Mouse (Mus musculus): ENCODE results near the gene Rap1gap2.

DNA sequence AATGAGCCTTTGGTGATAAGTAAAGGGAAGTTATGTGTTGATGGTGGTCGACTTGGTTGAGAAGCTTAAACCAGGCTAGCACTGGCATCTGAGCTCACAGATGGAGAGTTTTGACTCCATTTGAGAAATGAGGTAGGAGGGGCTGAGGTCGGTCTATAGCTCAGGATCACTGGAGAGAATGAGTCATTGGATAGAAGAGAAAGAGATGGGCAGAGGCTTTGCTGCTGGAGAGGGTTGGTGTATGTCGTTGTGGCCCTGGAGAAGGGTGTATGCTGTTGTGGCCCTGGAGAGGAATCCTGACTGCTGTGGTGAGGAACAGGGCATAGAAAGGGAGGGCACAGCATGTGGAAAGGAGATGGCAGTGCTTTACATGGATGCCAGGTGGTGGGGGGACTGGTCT is 45.2 kb upstream of the Rap1gap2 start:
- TF ChIP-seq CTCF (IDR thresholded peaks at IDR 0.05; ENCODE audit: low read depth) = no peak
- TF ChIP-seq EP300 (IDR thresholded peaks at IDR 0.05; ENCODE audit: low read depth) = no peak

All from liver, postnatal 0 days (tissue).